Mouse (Mus musculus) CH12.LX (cell line): ENCODE measurements at regions not wholly inside any gene's neighbourhood (a gene's known extent, or its start where the extent isn't known, plus 50 kb on each side); places are given as distances from the start of the nearest gene placed in this dataset.
A peak's percentile ranks its signal among the peaks of the same experiment; 100 is the strongest.

Experiments
- BHLHE40 ChIP-seq: IDR thresholded peaks from 2 replicates; pipeline ENCODE4 v1.6.1; 2011; ENCODE audit warnings: mild to moderate bottlenecking, low read depth, low read length, improper control_type of control experiment
- CTCF ChIP-seq, 2 experiments: IDR thresholded peaks in 1 of 2; conservative IDR thresholded peaks in 1 of 2; 2 replicates each; pipeline ENCODE4 v1.5.1; 2011 to 2012; ENCODE audit warnings: low read depth in 2 of 2, low read length in 2 of 2, improper control_type of control experiment in 1 of 2, inconsistent platforms in 1 of 2, mild to moderate bottlenecking in 1 of 2, moderate library complexity in 1 of 2
- E2F4 ChIP-seq: IDR thresholded peaks from 2 replicates; pipeline ENCODE4 v1.6.1; 2011; ENCODE audit warnings: low read depth, low read length, improper control_type of control experiment; ENCODE audit not compliant: insufficient replicate concordance
- EP300 ChIP-seq: IDR thresholded peaks from 2 replicates; pipeline ENCODE4 v1.6.1; 2011; ENCODE audit warnings: low read length, improper control_type of control experiment
- ETS1 ChIP-seq: conservative IDR thresholded peaks from 2 replicates; pipeline ENCODE4 v1.6.1; 2012; ENCODE audit warnings: low read depth, mild to moderate bottlenecking, inconsistent platforms, low read length, improper control_type of control experiment, moderate library complexity
- HCFC1 ChIP-seq: IDR thresholded peaks from 2 replicates; pipeline ENCODE4 v1.6.1; 2012; ENCODE audit warnings: low read depth, mild to moderate bottlenecking, inconsistent platforms, low read length, improper control_type of control experiment
- MAZ ChIP-seq: IDR thresholded peaks from 2 replicates; pipeline ENCODE4 v1.6.1; 2012; ENCODE audit warnings: low read depth, mild to moderate bottlenecking, inconsistent platforms, low read length, improper control_type of control experiment, moderate library complexity
- POLR2A ChIP-seq: IDR thresholded peaks from 2 replicates; pipeline ENCODE4 v1.6.1; 2011; ENCODE audit warnings: low read depth, mild to moderate bottlenecking, improper control_type of control experiment, low read length
- RCOR1 ChIP-seq: conservative IDR thresholded peaks from 2 replicates; pipeline ENCODE4 v1.6.1; 2012; ENCODE audit warnings: low read depth, mild to moderate bottlenecking, inconsistent platforms, low read length, improper control_type of control experiment
- SIN3A ChIP-seq: IDR thresholded peaks from 2 replicates; pipeline ENCODE4 v1.6.1; 2012; ENCODE audit warnings: low read length, improper control_type of control experiment, inconsistent platforms
- ZKSCAN1 ChIP-seq: IDR thresholded peaks from 2 replicates; pipeline ENCODE4 v1.6.1; 2012; ENCODE audit warnings: low read depth, inconsistent platforms, low read length, improper control_type of control experiment, borderline replicate concordance
- ZMIZ1 ChIP-seq: IDR thresholded peaks from 2 replicates; pipeline ENCODE4 v1.6.1; 2012; ENCODE audit warnings: low read depth, mild to moderate bottlenecking, inconsistent platforms, low read length, improper control_type of control experiment
- ZNF384 ChIP-seq: IDR thresholded peaks from 2 replicates; pipeline ENCODE4 v1.6.1; 2012; ENCODE audit warnings: low read depth, low read length, improper control_type of control experiment, inconsistent platforms

GRCm38 (mm10) chr4:82154021-82154555 lies 551.5 kb downstream of the Nfib start:
- TF ChIP-seq ZKSCAN1 (no peak), CTCF (conservative IDR thresholded peaks at IDR 0.05 in 1 of 2, IDR thresholded peaks at IDR 0.05 in 1 of 2; ENCODE audit: low read depth in 2 of 2, low read length in 2 of 2) (no peak), ZMIZ1 (no peak), POLR2A (no peak), HCFC1 (no peak), BHLHE40 (no peak), MAZ (no peak), EP300 (0 out of 2 replicates have a peak, but pooled peaks have one; percentile 5), E2F4 (no peak), RCOR1 (no peak), ZNF384 (no peak), SIN3A (no peak), ETS1 (no peak)
